Mouse (Mus musculus) ovary, postnatal 36 days (tissue): Measurements from ENCODE around the gene Atf5.

Experiments used
- DNase-seq: peaks from one replicate; pipeline ENCODE4 v3.0.0; 2022; ENCODE audit warnings: low spot score, mixed read lengths

Atf5 gene

GRCm38 (mm10) chr7:44768129-44768528 is 48.3 kb downstream of the Atf5 start:
- DNase-seq = no peak
